Mouse (Mus musculus) lung, postnatal 0 days (tissue): ENCODE data around the gene Pcsk4.
"Not testable (repeated sequence)": the region's sequence is repeated elsewhere in the genome, so short reads cannot be mapped to it uniquely, and the experiment has no call there.

Source experiments
- CTCF ChIP-seq: IDR thresholded peaks from 2 replicates; pipeline ENCODE4 v1.5.1; 2016; ENCODE audit warnings: antibody characterized with exemption, mild to moderate bottlenecking
- EP300 ChIP-seq: IDR thresholded peaks from 2 replicates; pipeline ENCODE4 v1.6.1; 2016; ENCODE audit warnings: antibody characterized with exemption, mild to moderate bottlenecking, control low read depth

- TF ChIP-seq CTCF, EP300: not testable (repeated sequence)
Measured at GRCm38 (mm10) chr10:80345929-80346328, 16.6 kb upstream of the Pcsk4 start.
